9 mouse cellular contexts compared by ENCODE assay signal in genomic region chr6:115065411-115066241, GRCm38 (mm10). TPM values are rescaled to one million over a fixed set of nuclear protein-coding genes. Genes with fewer than 3 reads are reported as not detected.
DNase-seq lines count a peak whose midpoint lies in the region; ATAC-seq and TF ChIP-seq lines count a peak whose summit lies in the region.
"Had no signal": no experiment of that assay in that cellular context is flagged by ENCODE, and none has a peak within 500 bp of the region (broad histone marks: within the 10 kb centered on the region; RNA-seq: fewer than 3 reads in every experiment).

No protein-coding gene starts in this region.

- TF ChIP-seq POLR2A in thymus, adult 2 months (IDR thresholded peaks at IDR 0.05; ENCODE audit: control insufficient read depth, extremely low read depth, insufficient read depth, low read length, poor library complexity) = no peak

- ATAC-seq in kidney, embryonic 14.5 days (ENCODE audit: low FRiP score, low TSS enrichment) = no peak
- peak; percentile 54; the same call in 1 of the 2 replicates for ATAC-seq in G1E (ENCODE audit: extremely low read depth, insufficient number of reproducible peaks, low FRiP score, poor library complexity, severe bottlenecking)

- peak; percentile 98 for TF ChIP-seq CTCF in G1E (IDR thresholded peaks at IDR 0.05; ENCODE audit: low read depth, low read length)
- peak; percentile 66; the same call in 1 of the 2 replicates for TF ChIP-seq CTCF in thymus, adult 2 months (IDR thresholded peaks at IDR 0.05; ENCODE audit: borderline replicate concordance, control insufficient read depth, extremely low read depth, insufficient read depth, low read length, poor library complexity)

- H3K9ac ChIP-seq in kidney, embryonic 14.5 days (ENCODE audit: low read depth, low read length) = no peak overlapping the region

- H3K4me2 ChIP-seq in kidney, embryonic 14.5 days (replicated peaks; ENCODE audit: low read depth, low read length) = no peak overlapping the region

- WGBS in kidney, embryonic 14.5 days = 42% methylated on average over 13 of the region's 13 CpGs
- 50% methylated on average over 13 of the region's 13 CpGs for WGBS in thymus, adult 2 months

- no peaks in the 10 kb centered on the region for H3K36me3 ChIP-seq in kidney, embryonic 14.5 days (ENCODE audit: control insufficient read depth, insufficient read depth, low read length)
- no peaks in the 10 kb centered on the region for H3K36me3 ChIP-seq in G1E (replicated peaks)
- no peaks in the 10 kb centered on the region for H3K36me3 ChIP-seq in thymus, adult 2 months (ENCODE audit: control insufficient read depth, insufficient read depth, low read length)

- H3K27me3 ChIP-seq in kidney, embryonic 14.5 days (ENCODE audit: control insufficient read depth, insufficient read depth, low read length) = no peaks in the 10 kb centered on the region
- H3K27me3 ChIP-seq in G1E (ENCODE audit: insufficient read depth, low read length) = peaks cover 8% of the 10 kb centered on the region; the same call in 1 of the 2 replicates
- no peaks in the 10 kb centered on the region for H3K27me3 ChIP-seq in thymus, adult 2 months (ENCODE audit: control insufficient read depth, insufficient read depth, low read length)

- no peaks in the 10 kb centered on the region for H3K9me3 ChIP-seq in kidney, embryonic 14.5 days (ENCODE audit: control insufficient read depth, low read length)
- H3K9me3 ChIP-seq in G1E (replicated peaks) = no peaks in the 10 kb centered on the region
- H3K9me3 ChIP-seq: megakaryocyte, embryonic 14.5 days had no signal

- H3K4me1 ChIP-seq in kidney, embryonic 14.5 days (ENCODE audit: control insufficient read depth, insufficient read depth, low read length) = no peaks in the 10 kb centered on the region
- H3K4me1 ChIP-seq in G1E (ENCODE audit: insufficient read depth, low read depth, low read length) = no peaks in the 10 kb centered on the region
- H3K4me1 ChIP-seq in thymus, adult 2 months (replicated peaks; ENCODE audit: control insufficient read depth, insufficient read depth, low read length) = peaks cover 3% of the 10 kb centered on the region

- intact Hi-C loops in left cerebral cortex, postnatal 14 days (cut with DNase I) = no loop called here

- peak; percentile 46 for DNase-seq in kidney, adult 18-20 months
- peak; percentile 30 for DNase-seq in G1E (ENCODE audit: low spot score)
- peak; percentile 44 for DNase-seq in cerebellum, adult 11 months
- DNase-seq in frontal cortex, postnatal 10 days (ENCODE audit: low spot score in 2 of 2) = peak; percentile 34 to 44
- DNase-seq in left cerebral cortex, postnatal 14 days (ENCODE audit: low spot score in 2 of 2) = peak; percentile 44 to 69
- peak; percentile 56 for DNase-seq in naive thymus-derived CD4-positive, alpha-beta T cell, adult 2 months (ENCODE audit: low read depth)
- DNase-seq in thymus, adult 2 months = peak; percentile 76

- H3K27ac ChIP-seq in kidney, embryonic 14.5 days (ENCODE audit: low read depth, low read length) = no peak overlapping the region
- no peak overlapping the region for H3K27ac ChIP-seq in thymus, adult 2 months (ENCODE audit: control insufficient read depth, insufficient read depth, low read length)

- no peak overlapping the region for H3K4me3 ChIP-seq in kidney, embryonic 14.5 days (ENCODE audit: low read length)
- no peak overlapping the region for H3K4me3 ChIP-seq in G1E (ENCODE audit: low read depth, low read length)
- H3K4me3 ChIP-seq in thymus, adult 2 months (ENCODE audit: control insufficient read depth, insufficient read depth, low read length) = no peak overlapping the region
- H3K4me3 ChIP-seq: megakaryocyte, embryonic 14.5 days had no signal

RNA-seq across cellular contexts. Expression of gene Tamm41, which starts 27.9 kb away (rescaled TPM):
- polyA plus RNA-seq in kidney, embryonic 14.5 days (2014; fragmentation: Nextera tagmentation; extraction: Ambion mirVana) = 75.1 and 75.7 TPM in 2 replicates
- total RNA-seq in G1E (2014; fragmentation: Nextera tagmentation) (26.4 and 33.0 TPM in 2 replicates), G1E (2017) (47.4 and 48.8 TPM in 2 replicates)
- polyA plus RNA-seq in G1E (2012) = 20.9 and 23.4 TPM in 2 replicates
- 10 to 100 TPM; 17.3 to 21.9 TPM for total RNA-seq in left cerebral cortex, postnatal 14 days (2021)
- 42.8 and 48.2 TPM in 2 replicates for polyA plus RNA-seq in thymus, adult 2 months (2012; rRNA removed)
